Mouse (Mus musculus) layer of hippocampus, adult 11-12 months (tissue): Measurements from ENCODE around the gene Ppfia3.
"Not testable (repeated sequence)": the region's sequence is repeated elsewhere in the genome, so short reads cannot be mapped to it uniquely, and the experiment has no call there.

Source experiments
- DNase-seq: peaks from one replicate; pipeline ENCODE4 v3.0.0; 2022; ENCODE audit warnings: low spot score

The Ppfia3 gene

GRCm38 (mm10) chr7:45366652-45367019, at the start of gene Ppfia3:
Ppfia3 (minus strand) TSS chr7:45367019.
- DNase-seq, result no peak

- no peak for DNase-seq
These were observed 48.8 kb upstream of the Ppfia3 start for GRCm38 (mm10) chr7:45415636-45416035.

- DNase-seq, result no peak
These were observed 48.0 kb upstream of the Ppfia3 start for GRCm38 (mm10) chr7:45414740-45415224.

- DNase-seq, result no peak
These were observed 47.3 kb upstream of the Ppfia3 start for GRCm38 (mm10) chr7:45413864-45414739.

- DNase-seq, result no peak
These were observed 46.5 kb upstream of the Ppfia3 start, which contains the start of gene Ntf5 for GRCm38 (mm10) chr7:45413113-45413863. Ntf5 (plus strand) TSS chr7:45413695.

- DNase-seq, result no peak
These were observed 45.6 kb upstream of the Ppfia3 start for GRCm38 (mm10) chr7:45412421-45412820.

GRCm38 (mm10) chr7:45409497-45410163, 42.8 kb upstream of the Ppfia3 start:
- no peak for DNase-seq

- DNase-seq, result no peak
These were observed 42.1 kb upstream of the Ppfia3 start for GRCm38 (mm10) chr7:45408949-45409348.

- DNase-seq, result no peak
These were observed 41.5 kb upstream of the Ppfia3 start for GRCm38 (mm10) chr7:45408351-45408750.

- DNase-seq, result no peak
These were observed 41.0 kb upstream of the Ppfia3 start for GRCm38 (mm10) chr7:45407836-45408235.

GRCm38 (mm10) chr7:45406157-45407156, 39.6 kb upstream of the Ppfia3 start:
- DNase-seq, result no peak

- peak; percentile 64 for DNase-seq
These were observed 38.6 kb upstream of the Ppfia3 start, which contains the start of gene Kcna7 for GRCm38 (mm10) chr7:45405091-45406075. Kcna7 (plus strand) TSS chr7:45405653.

GRCm38 (mm10) chr7:45403532-45404261, 36.9 kb upstream of the Ppfia3 start:
- DNase-seq, result peak; percentile 49

GRCm38 (mm10) chr7:45401521-45402085, 34.8 kb upstream of the Ppfia3 start:
- DNase-seq, result no peak

GRCm38 (mm10) chr7:45396787-45397186, 30.0 kb upstream of the Ppfia3 start:
- no peak for DNase-seq

- not testable (repeated sequence) for DNase-seq
These were observed 29.5 kb upstream of the Ppfia3 start for GRCm38 (mm10) chr7:45396337-45396775.

GRCm38 (mm10) chr7:45395578-45396336, 28.9 kb upstream of the Ppfia3 start, which contains the start of gene Snrnp70:
Snrnp70 (minus strand) TSS chr7:45395742.
- DNase-seq, result peak; percentile 100

- DNase-seq, result no peak
These were observed 28.3 kb upstream of the Ppfia3 start for GRCm38 (mm10) chr7:45395129-45395541.
